ENCODE assay signal across 10 mouse cellular contexts in genomic region chr4:133379861-133380260, GRCm38 (mm10). TPM values are rescaled to one million over a fixed set of nuclear protein-coding genes. Genes with fewer than 3 reads are reported as not detected.
DNase-seq lines count a peak whose midpoint lies in the region; ATAC-seq lines count a peak whose summit lies in the region.
"Had no signal": no experiment of that assay in that cellular context is flagged by ENCODE, and none has a peak within 500 bp of the region (broad histone marks: within the 10 kb centered on the region; RNA-seq: fewer than 3 reads in every experiment).

No protein-coding gene starts in this region.

- intact Hi-C loops in left cerebral cortex, postnatal 14 days (cut with DNase I) = no loop called here

- H3K4me3 ChIP-seq in heart, embryonic 13.5 days = no peak overlapping the region
- H3K4me3 ChIP-seq in neural tube, embryonic 13.5 days = no peak overlapping the region
- H3K4me3 ChIP-seq in liver, embryonic 12.5 days = no peak overlapping the region

- no peak overlapping the region for H3K27ac ChIP-seq in heart, embryonic 13.5 days (replicated peaks)
- H3K27ac ChIP-seq in neural tube, embryonic 13.5 days (replicated peaks) = 0 out of 2 replicates have a peak overlapping the region, but pooled peaks have one; percentile 11
- peak overlapping the region; percentile 1 for H3K27ac ChIP-seq in liver, embryonic 12.5 days

- no peaks in the 10 kb centered on the region for H3K27me3 ChIP-seq in heart, embryonic 13.5 days (replicated peaks)
- H3K27me3 ChIP-seq in neural tube, embryonic 13.5 days = no peaks in the 10 kb centered on the region
- no peaks in the 10 kb centered on the region for H3K27me3 ChIP-seq in liver, embryonic 12.5 days (replicated peaks)

- H3K36me3 ChIP-seq in heart, embryonic 13.5 days = peaks cover 11% of the 10 kb centered on the region
- no peaks in the 10 kb centered on the region for H3K36me3 ChIP-seq in neural tube, embryonic 13.5 days
- H3K36me3 ChIP-seq in liver, embryonic 12.5 days = peaks cover 26% of the 10 kb centered on the region

- WGBS in heart, embryonic 13.5 days = 54% methylated on average over 3 of the region's 3 CpGs
- WGBS in neural tube, embryonic 13.5 days = 57% methylated on average over 3 of the region's 3 CpGs
- WGBS in liver, embryonic 12.5 days (ENCODE audit: insufficient replicate concordance) = 41% methylated on average over 3 of the region's 3 CpGs

- H3K9me3 ChIP-seq in heart, embryonic 13.5 days = no peaks in the 10 kb centered on the region
- H3K9me3 ChIP-seq in neural tube, embryonic 13.5 days = no peaks in the 10 kb centered on the region
- no peaks in the 10 kb centered on the region for H3K9me3 ChIP-seq in liver, embryonic 12.5 days (replicated peaks)

- H3K4me1 ChIP-seq in heart, embryonic 13.5 days = peaks cover 62% of the 10 kb centered on the region
- peaks cover 51% of the 10 kb centered on the region for H3K4me1 ChIP-seq in neural tube, embryonic 13.5 days (replicated peaks)
- peaks cover 69% of the 10 kb centered on the region for H3K4me1 ChIP-seq in liver, embryonic 12.5 days

- no peak for DNase-seq in heart, adult 9 months (ENCODE audit: low spot score in 2 of 2)
- no peak for DNase-seq in neural tube, embryonic 10.5 days (ENCODE audit: extremely low spot score, low spot score)
- DNase-seq in kidney, postnatal 4 days = no peak
- DNase-seq in right cerebral cortex, postnatal 14 days = no peak
- DNase-seq in left cerebral cortex, postnatal 14 days (ENCODE audit: low spot score in 2 of 2) = no peak
- DNase-seq: gastrocnemius, postnatal 10 days; heart, postnatal 14 days had no signal

- no peak for ATAC-seq in heart, embryonic 13.5 days (ENCODE audit: extremely low read depth, insufficient number of reproducible peaks, low FRiP score, low TSS enrichment)
- ATAC-seq in neural tube, embryonic 13.5 days (ENCODE audit: low read depth) = no peak
- no peak for ATAC-seq in liver, embryonic 12.5 days

- no peak overlapping the region for H3K4me2 ChIP-seq in heart, embryonic 13.5 days
- no peak overlapping the region for H3K4me2 ChIP-seq in neural tube, embryonic 13.5 days
- H3K4me2 ChIP-seq in liver, embryonic 12.5 days = peak overlapping the region; percentile 6; the same call in 1 of the 2 replicates

- H3K9ac ChIP-seq in heart, embryonic 13.5 days = peak overlapping the region; percentile 37; the same call in 1 of the 2 replicates
- no peak overlapping the region for H3K9ac ChIP-seq in neural tube, embryonic 13.5 days
- peak overlapping the region; percentile 19; the same call in 1 of the 2 replicates for H3K9ac ChIP-seq in liver, embryonic 12.5 days

RNA-seq across cellular contexts. Expression of gene Slc9a1, which starts 10.4 kb away (rescaled TPM):
- polyA plus RNA-seq in heart, embryonic 13.5 days (2015; fragmentation: Nextera tagmentation; extraction: Ambion mirVana) = 6.1 and 6.3 TPM in 2 replicates
- polyA plus RNA-seq in neural tube, embryonic 13.5 days (2015; fragmentation: Nextera tagmentation; extraction: Ambion mirVana) = 7.0 and 7.1 TPM in 2 replicates
- polyA plus RNA-seq in liver, embryonic 12.5 days (2016; fragmentation: Nextera tagmentation; extraction: Ambion mirVana) = 4.2 and 4.9 TPM in 2 replicates
- total RNA-seq in left cerebral cortex, postnatal 14 days (2021) = 10 to 100 TPM; 41.5 to 46.7 TPM

RNA-seq across cellular contexts. Expression of gene Wdtc1, which starts 26.6 kb away (rescaled TPM):
- polyA plus RNA-seq in heart, embryonic 13.5 days (2015; fragmentation: Nextera tagmentation; extraction: Ambion mirVana) = 11.3 and 11.9 TPM in 2 replicates
- polyA plus RNA-seq in neural tube, embryonic 13.5 days (2015; fragmentation: Nextera tagmentation; extraction: Ambion mirVana) = 21.9 and 24.3 TPM in 2 replicates
- polyA plus RNA-seq in liver, embryonic 12.5 days (2016; fragmentation: Nextera tagmentation; extraction: Ambion mirVana) = 10.0 and 11.2 TPM in 2 replicates
- 10 to 100 TPM; 56.6 to 60.8 TPM for total RNA-seq in left cerebral cortex, postnatal 14 days (2021)
